Mouse (Mus musculus): ENCODE measurements around the gene Gpr4. TPM values are rescaled to one million over a fixed set of nuclear protein-coding genes. Genes with fewer than 3 reads are reported as not detected.

The Gpr4 gene
- polyA plus RNA-seq, 1 experiment from 2014 or later, result 1.8 TPM

- Histone ChIP-seq H3K36me3 (peaks cover 69% of the 10 kb centered on the region), H3K4me3 (no peak overlapping the region), H3K27ac (no peak overlapping the region), H3K27me3 (ENCODE audit: insufficient read depth, poor library complexity, severe bottlenecking) (no peaks in the 10 kb centered on the region), H3K4me1 (replicated peaks) (peaks cover 4% of the 10 kb centered on the region; the same call in 1 of the 2 replicates), H3K9me3 (no peaks in the 10 kb centered on the region)
- DNase-seq (ENCODE audit: low spot score), result no peak
- WGBS, result 85% methylated on average over 7 of the region's 7 CpGs
Measured at GRCm38 (mm10) chr7:19256567-19256966, 44.2 kb downstream of the Gpr4 start.

- WGBS, result 38% methylated on average over 11 of the region's 11 CpGs
- Histone ChIP-seq H3K4me3 (no peak overlapping the region), H3K9me3 (no peaks in the 10 kb centered on the region), H3K4me1 (replicated peaks) (peaks cover 4% of the 10 kb centered on the region; the same call in 1 of the 2 replicates), H3K27me3 (ENCODE audit: insufficient read depth, poor library complexity, severe bottlenecking) (no peaks in the 10 kb centered on the region), H3K27ac (no peak overlapping the region), H3K36me3 (peaks cover 79% of the 10 kb centered on the region)
- DNase-seq (ENCODE audit: low spot score), result peak; percentile 58
Measured at GRCm38 (mm10) chr7:19257390-19258022, 45.2 kb downstream of the Gpr4 start.

- H3K36me3 ChIP-seq, result peaks cover 87% of the 10 kb centered on the region
- no peaks in the 10 kb centered on the region for H3K9me3 ChIP-seq
- H3K27me3 ChIP-seq (ENCODE audit: insufficient read depth, poor library complexity, severe bottlenecking), result no peaks in the 10 kb centered on the region
- no peak for DNase-seq (ENCODE audit: low spot score)
- H3K27ac ChIP-seq, result no peak overlapping the region
- H3K4me1 ChIP-seq (replicated peaks), result peaks cover 4% of the 10 kb centered on the region; the same call in 1 of the 2 replicates
- WGBS, result 86% methylated on average over 3 of the region's 3 CpGs
- H3K4me3 ChIP-seq, result no peak overlapping the region
Measured at GRCm38 (mm10) chr7:19258336-19258735, 46.0 kb downstream of the Gpr4 start.

GRCm38 (mm10) chr7:19265147-19265546, 52.8 kb downstream of the Gpr4 start:
- no peaks in the 10 kb centered on the region for H3K9me3 ChIP-seq
- no peak for DNase-seq (ENCODE audit: low spot score)
- H3K4me3 ChIP-seq, result no peak overlapping the region
- 83% methylated on average over 7 of the region's 7 CpGs for WGBS
- H3K27me3 ChIP-seq (ENCODE audit: insufficient read depth, poor library complexity, severe bottlenecking), result no peaks in the 10 kb centered on the region
- peaks cover 36% of the 10 kb centered on the region for H3K4me1 ChIP-seq (replicated peaks)
- H3K27ac ChIP-seq, result peak overlapping the region; percentile 17; the same call in 1 of the 2 replicates
- H3K36me3 ChIP-seq, result peaks cover 77% of the 10 kb centered on the region

- Histone ChIP-seq H3K36me3 (peaks cover 66% of the 10 kb centered on the region), H3K27me3 (ENCODE audit: insufficient read depth, poor library complexity, severe bottlenecking) (no peaks in the 10 kb centered on the region), H3K4me1 (replicated peaks) (peaks cover 46% of the 10 kb centered on the region), H3K9me3 (no peaks in the 10 kb centered on the region), H3K27ac (peak overlapping the region; percentile 12; the same call in 1 of the 2 replicates), H3K4me3 (no peak overlapping the region)
- WGBS, result 86% methylated on average over 10 of the region's 10 CpGs
- no peak for DNase-seq (ENCODE audit: low spot score)
Measured at GRCm38 (mm10) chr7:19265928-19266822, 53.8 kb downstream of the Gpr4 start.

GRCm38 (mm10) chr7:19267051-19267450, 54.7 kb downstream of the Gpr4 start:
- Histone ChIP-seq H3K36me3 (peaks cover 58% of the 10 kb centered on the region), H3K9me3 (no peaks in the 10 kb centered on the region), H3K27ac (no peak overlapping the region), H3K4me1 (replicated peaks) (peaks cover 47% of the 10 kb centered on the region), H3K27me3 (ENCODE audit: insufficient read depth, poor library complexity, severe bottlenecking) (no peaks in the 10 kb centered on the region), H3K4me3 (0 out of 2 replicates have a peak overlapping the region, but pooled peaks have one; percentile 2)
- DNase-seq (ENCODE audit: low spot score), result no peak
- WGBS, result 75% methylated on average over 10 of the region's 10 CpGs

GRCm38 (mm10) chr7:19268993-19269681, 56.8 kb downstream of the Gpr4 start:
- peak overlapping the region; percentile 99 for H3K4me3 ChIP-seq
- DNase-seq (ENCODE audit: low spot score), result peak; percentile 15
- peaks cover 37% of the 10 kb centered on the region for H3K36me3 ChIP-seq
- peaks cover 53% of the 10 kb centered on the region for H3K4me1 ChIP-seq (replicated peaks)
- peak overlapping the region; percentile 95 for H3K27ac ChIP-seq
- no peaks in the 10 kb centered on the region for H3K27me3 ChIP-seq (ENCODE audit: insufficient read depth, poor library complexity, severe bottlenecking)
- H3K9me3 ChIP-seq, result no peaks in the 10 kb centered on the region
- WGBS, result 50% methylated on average over 10 of the region's 10 CpGs

GRCm38 (mm10) chr7:19269721-19270441, 57.5 kb downstream of the Gpr4 start:
- WGBS, result 2% methylated on average over 19 of the region's 19 CpGs
- peak; percentile 74 for DNase-seq (ENCODE audit: low spot score)
- no peaks in the 10 kb centered on the region for H3K9me3 ChIP-seq
- peaks cover 53% of the 10 kb centered on the region for H3K4me1 ChIP-seq (replicated peaks)
- peak overlapping the region; percentile 95 for H3K27ac ChIP-seq
- peaks cover 29% of the 10 kb centered on the region for H3K36me3 ChIP-seq
- no peaks in the 10 kb centered on the region for H3K27me3 ChIP-seq (ENCODE audit: insufficient read depth, poor library complexity, severe bottlenecking)
- H3K4me3 ChIP-seq, result peak overlapping the region; percentile 99

- peak overlapping the region; percentile 95 for H3K27ac ChIP-seq
- WGBS, result under 1% methylated on average over 21 of the region's 21 CpGs
- no peaks in the 10 kb centered on the region for H3K27me3 ChIP-seq (ENCODE audit: insufficient read depth, poor library complexity, severe bottlenecking)
- peak overlapping the region; percentile 99 for H3K4me3 ChIP-seq
- H3K4me1 ChIP-seq (replicated peaks), result peaks cover 46% of the 10 kb centered on the region
- peaks cover 21% of the 10 kb centered on the region for H3K36me3 ChIP-seq
- no peaks in the 10 kb centered on the region for H3K9me3 ChIP-seq
- DNase-seq (ENCODE audit: low spot score), result peak; percentile 28
Measured at GRCm38 (mm10) chr7:19270509-19271237, 58.3 kb downstream of the Gpr4 start.

- peak within 1 kb of the TSS; percentile 95 for H3K27ac ChIP-seq
- WGBS, result under 1% methylated on average over 62 of the region's 62 CpGs
Measured at GRCm38 (mm10) chr7:19271238-19272172, 59.2 kb downstream of the Gpr4 start, which contains the start of gene Vasp. TSS of gene Vasp (minus strand) at chr7:19271817.

More at GRCm38 (mm10) chr7:19271238-19272172, 59.2 kb downstream of the Gpr4 start, which contains the start of gene Vasp:
- peak within 1 kb of the TSS; percentile 99 for H3K4me3 ChIP-seq
- H3K9me3 ChIP-seq, result no peaks in the 10 kb centered on the region
- H3K36me3 ChIP-seq, result peaks cover 13% of the 10 kb centered on the region
- H3K27me3 ChIP-seq (ENCODE audit: insufficient read depth, poor library complexity, severe bottlenecking), result no peaks in the 10 kb centered on the region
- peaks cover 41% of the 10 kb centered on the region for H3K4me1 ChIP-seq (replicated peaks)
- peak; percentile 85 for DNase-seq (ENCODE audit: low spot score)
